Mouse (Mus musculus): ENCODE results near the gene Wfdc15a. TPM values are rescaled to one million over a fixed set of nuclear protein-coding genes. Genes with fewer than 3 reads are reported as not detected.

Wfdc15a gene
- total and polyA plus RNA-seq, 2 experiments from 2014 or later: not detected

DNA sequence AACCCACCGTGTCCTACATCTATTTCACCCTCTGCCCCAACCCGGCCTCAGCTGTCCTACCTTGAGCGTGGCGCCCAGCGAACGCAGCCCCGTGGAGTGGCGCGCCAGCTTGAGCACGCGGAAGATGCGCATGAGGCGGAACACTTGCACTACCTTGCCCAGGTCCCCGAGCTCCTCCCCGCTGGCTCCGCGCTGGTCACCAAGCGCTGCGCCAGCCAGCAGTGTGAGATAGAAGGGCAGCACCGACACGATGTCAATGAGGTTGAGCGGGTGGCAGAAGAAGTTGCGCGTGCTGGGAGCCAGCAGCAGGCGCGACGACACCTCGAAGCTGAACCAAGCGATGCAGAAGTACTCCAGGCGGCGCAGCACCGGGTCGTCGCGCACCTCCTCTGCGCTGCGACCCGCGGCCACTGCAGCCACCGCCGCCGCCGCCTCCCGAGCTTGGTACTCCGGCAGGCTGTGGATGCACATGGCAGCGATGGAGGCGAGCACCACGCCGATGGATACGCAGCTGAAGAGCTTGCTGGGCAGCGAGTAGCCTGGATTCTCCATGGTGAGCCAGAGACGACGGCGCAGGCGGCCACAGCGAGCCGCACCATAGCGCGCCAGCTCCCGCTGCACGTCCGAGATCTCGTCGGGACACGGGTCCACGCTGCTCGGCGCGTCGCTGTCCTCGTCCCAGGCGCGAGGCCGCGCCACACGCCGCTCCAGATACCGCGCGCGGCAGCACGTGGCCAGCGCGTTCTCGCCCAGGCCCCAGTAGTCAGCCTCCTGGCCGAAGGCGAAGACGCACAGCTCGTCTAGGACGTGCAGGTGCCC is 32.0 kb downstream of the Wfdc15a start:
- ATAC-seq (peak; percentile 88), DNase-seq (peak; percentile 50)
- Histone ChIP-seq H3K4me1 (ENCODE audit: insufficient read depth) (peaks cover 9% of the 10 kb centered on the region; the same call in 1 of the 2 replicates), H3K27me3 (ENCODE audit: insufficient read depth, low read length) (peaks cover 49% of the 10 kb centered on the region), H3K9ac (peak overlapping the region; percentile 55), H3K9me3 (ENCODE audit: low read length) (no peaks in the 10 kb centered on the region), H3K36me3 (ENCODE audit: insufficient read depth) (no peaks in the 10 kb centered on the region), H3K4me2 (ENCODE audit: low read depth) (peak overlapping the region; percentile 62), H3K4me3 (ENCODE audit: low read depth, low read length) (peak overlapping the region; percentile 42), H3K27ac (ENCODE audit: low read depth, low read length) (no peak overlapping the region)
- TF ChIP-seq CTCF (IDR thresholded peaks at IDR 0.05; ENCODE audit: low read depth): peak; percentile 3; the same call in 1 of the 2 replicates
- WGBS: 15% methylated on average over 90 of the region's 90 CpGs

DNA sequence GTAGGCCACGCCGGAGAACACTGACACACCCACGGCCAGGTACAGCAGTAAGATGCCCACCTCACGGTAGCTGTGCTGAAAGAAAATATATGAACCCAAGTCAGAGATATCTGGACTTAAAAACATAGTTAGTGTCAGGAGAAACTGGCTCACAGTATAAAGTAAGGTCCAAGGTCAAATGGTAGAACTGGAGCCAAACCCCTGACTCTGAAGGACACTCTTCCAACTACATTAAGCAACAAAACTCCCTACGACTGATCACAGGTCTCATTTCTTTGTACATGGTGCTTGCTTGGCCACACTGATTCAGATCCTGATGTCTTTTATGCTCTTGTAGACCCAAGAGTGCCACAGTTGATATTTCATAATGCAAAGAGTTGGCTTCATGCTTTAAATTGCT is 35.0 kb downstream of the Wfdc15a start:
- H3K4me2 ChIP-seq (ENCODE audit: low read depth): no peak overlapping the region
- H3K27ac ChIP-seq (ENCODE audit: low read depth, low read length): no peak overlapping the region
- 95% methylated on average over 5 of the region's 5 CpGs for WGBS
- no peak overlapping the region for H3K9ac ChIP-seq
- ATAC-seq (no peak), DNase-seq (no peak)
- no peak overlapping the region for H3K4me3 ChIP-seq (ENCODE audit: low read depth, low read length)
- peaks cover 28% of the 10 kb centered on the region for H3K27me3 ChIP-seq (ENCODE audit: insufficient read depth, low read length)
- TF ChIP-seq CTCF (IDR thresholded peaks at IDR 0.05; ENCODE audit: low read depth): no peak
- no peaks in the 10 kb centered on the region for H3K36me3 ChIP-seq (ENCODE audit: insufficient read depth)
- no peaks in the 10 kb centered on the region for H3K4me1 ChIP-seq (ENCODE audit: insufficient read depth)
- no peaks in the 10 kb centered on the region for H3K9me3 ChIP-seq (ENCODE audit: low read length)

DNA sequence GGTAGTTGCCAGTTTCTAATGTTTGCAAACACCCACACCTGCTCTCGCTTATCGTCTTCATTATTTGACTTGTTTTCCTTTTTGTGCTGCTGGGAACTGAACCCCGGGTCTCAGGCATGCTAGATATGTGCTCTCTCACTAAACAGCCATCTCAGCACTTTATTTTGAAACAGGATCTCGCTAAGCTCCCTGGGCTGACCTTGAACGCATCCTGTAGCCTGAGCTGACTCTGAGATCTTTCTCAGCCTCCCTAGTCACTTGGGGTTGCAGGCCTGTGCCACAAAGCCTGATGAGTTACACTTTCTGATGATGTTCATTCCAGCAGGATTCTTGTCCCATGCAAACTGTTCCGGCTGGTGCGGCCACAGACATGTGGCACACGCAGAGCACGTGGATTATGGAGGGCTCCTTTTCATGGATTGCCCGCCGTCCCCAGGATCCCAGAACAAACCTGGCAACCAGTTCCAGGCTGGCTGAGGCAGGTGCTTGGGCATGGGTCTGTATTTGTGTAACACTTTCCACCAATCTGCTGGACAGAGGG is 38.3 kb downstream of the Wfdc15a start:
- Histone ChIP-seq H3K4me1 (ENCODE audit: insufficient read depth) (no peaks in the 10 kb centered on the region), H3K9me3 (ENCODE audit: low read length) (no peaks in the 10 kb centered on the region), H3K4me2 (ENCODE audit: low read depth) (no peak overlapping the region), H3K27me3 (ENCODE audit: insufficient read depth, low read length) (no peaks in the 10 kb centered on the region), H3K4me3 (ENCODE audit: low read depth, low read length) (no peak overlapping the region), H3K27ac (ENCODE audit: low read depth, low read length) (no peak overlapping the region), H3K9ac (no peak overlapping the region), H3K36me3 (ENCODE audit: insufficient read depth) (0 out of 2 replicates have a peak, but pooled peaks cover 6% of the 10 kb centered on the region)
- TF ChIP-seq CTCF (IDR thresholded peaks at IDR 0.05; ENCODE audit: low read depth): no peak
- DNase-seq (no peak), ATAC-seq (no peak)
- WGBS: 86% methylated on average over 11 of the region's 11 CpGs

DNA sequence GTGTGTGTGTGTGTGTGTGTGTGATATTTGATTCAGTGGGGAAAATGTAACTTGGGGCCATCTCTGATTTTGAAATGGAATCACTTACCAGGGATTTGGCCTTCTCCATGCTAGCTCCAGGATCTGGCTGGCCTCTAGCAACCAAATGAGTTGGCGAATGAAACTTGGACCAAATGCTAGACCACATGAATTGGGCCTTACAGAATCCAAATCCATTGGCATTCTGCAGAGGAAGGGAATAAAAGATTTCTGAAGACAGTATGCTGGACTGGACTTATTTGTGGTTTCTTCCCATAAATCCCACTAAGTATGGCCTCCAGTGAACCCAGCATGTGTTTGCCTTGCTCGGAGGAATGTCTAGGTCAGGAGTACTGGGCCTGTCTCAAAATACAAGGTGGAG is 41.1 kb downstream of the Wfdc15a start:
- Histone ChIP-seq H3K4me1 (ENCODE audit: insufficient read depth) (no peaks in the 10 kb centered on the region), H3K9ac (no peak overlapping the region), H3K27ac (ENCODE audit: low read depth, low read length) (no peak overlapping the region), H3K4me3 (ENCODE audit: low read depth, low read length) (no peak overlapping the region), H3K27me3 (ENCODE audit: insufficient read depth, low read length) (no peaks in the 10 kb centered on the region), H3K36me3 (ENCODE audit: insufficient read depth) (peaks cover 18% of the 10 kb centered on the region), H3K9me3 (ENCODE audit: low read length) (no peaks in the 10 kb centered on the region), H3K4me2 (ENCODE audit: low read depth) (no peak overlapping the region)
- WGBS: 83% methylated on average over 2 of the region's 2 CpGs
- DNase-seq (no peak), ATAC-seq (no peak)
- TF ChIP-seq CTCF (IDR thresholded peaks at IDR 0.05; ENCODE audit: low read depth): no peak

DNA sequence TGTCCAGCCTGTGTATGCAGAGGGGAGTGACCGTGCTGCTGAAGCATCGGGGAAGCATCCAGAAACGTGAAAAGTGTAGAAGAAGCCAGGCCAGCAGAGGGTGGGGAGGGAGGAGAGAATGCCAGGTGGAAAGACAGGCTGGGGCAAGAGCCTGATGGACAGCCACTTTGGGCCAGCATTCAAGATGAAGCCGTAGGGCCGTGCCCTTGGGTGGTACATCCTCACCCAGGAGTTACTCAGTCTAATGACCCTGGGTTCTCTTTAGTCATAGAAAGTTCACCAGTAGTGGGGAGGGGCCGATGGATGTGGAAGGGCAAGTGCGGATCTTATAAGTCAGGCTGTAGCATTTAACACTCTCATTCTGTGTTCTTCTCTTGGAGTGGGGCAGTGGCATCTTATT is 43.8 kb downstream of the Wfdc15a start:
- Histone ChIP-seq H3K27me3 (ENCODE audit: insufficient read depth, low read length) (no peaks in the 10 kb centered on the region), H3K27ac (ENCODE audit: low read depth, low read length) (no peak overlapping the region), H3K9ac (no peak overlapping the region), H3K4me2 (ENCODE audit: low read depth) (no peak overlapping the region), H3K4me1 (ENCODE audit: insufficient read depth) (no peaks in the 10 kb centered on the region), H3K36me3 (ENCODE audit: insufficient read depth) (peaks cover 41% of the 10 kb centered on the region), H3K4me3 (ENCODE audit: low read depth, low read length) (no peak overlapping the region), H3K9me3 (ENCODE audit: low read length) (no peaks in the 10 kb centered on the region)
- 89% methylated on average over 7 of the region's 7 CpGs for WGBS
- ATAC-seq (no peak), DNase-seq (no peak)
- no peak for TF ChIP-seq CTCF (IDR thresholded peaks at IDR 0.05; ENCODE audit: low read depth)

DNA sequence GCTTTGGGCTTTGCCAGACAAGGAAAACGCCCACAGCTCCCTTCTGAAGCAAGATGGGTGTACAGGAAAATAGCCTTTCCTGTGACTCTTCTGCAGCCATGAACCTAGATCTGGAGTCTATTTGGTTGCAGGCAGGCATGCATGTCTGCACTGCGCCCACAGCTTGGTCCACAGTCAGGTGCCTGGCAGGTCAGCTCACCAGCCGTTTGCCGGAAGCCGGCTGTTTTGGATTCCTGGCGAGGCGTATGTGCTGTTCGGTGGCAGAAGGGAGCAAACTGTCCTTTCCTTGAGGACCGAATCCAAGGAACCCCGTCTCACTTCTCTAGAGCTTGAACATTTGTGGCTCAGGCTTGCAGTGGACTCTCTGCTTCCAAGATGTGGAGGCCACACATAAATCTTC is 45.9 kb downstream of the Wfdc15a start:
- TF ChIP-seq CTCF (IDR thresholded peaks at IDR 0.05; ENCODE audit: low read depth): no peak
- 94% methylated on average over 10 of the region's 10 CpGs for WGBS
- DNase-seq (no peak), ATAC-seq (no peak)
- H3K27ac ChIP-seq (ENCODE audit: low read depth, low read length): no peak overlapping the region
- H3K36me3 ChIP-seq (ENCODE audit: insufficient read depth): peaks cover 41% of the 10 kb centered on the region
- H3K4me2 ChIP-seq (ENCODE audit: low read depth): no peak overlapping the region
- H3K4me1 ChIP-seq (ENCODE audit: insufficient read depth): no peaks in the 10 kb centered on the region
- H3K9me3 ChIP-seq (ENCODE audit: low read length): no peaks in the 10 kb centered on the region
- no peak overlapping the region for H3K9ac ChIP-seq
- no peak overlapping the region for H3K4me3 ChIP-seq (ENCODE audit: low read depth, low read length)
- H3K27me3 ChIP-seq (ENCODE audit: insufficient read depth, low read length): no peaks in the 10 kb centered on the region

DNA sequence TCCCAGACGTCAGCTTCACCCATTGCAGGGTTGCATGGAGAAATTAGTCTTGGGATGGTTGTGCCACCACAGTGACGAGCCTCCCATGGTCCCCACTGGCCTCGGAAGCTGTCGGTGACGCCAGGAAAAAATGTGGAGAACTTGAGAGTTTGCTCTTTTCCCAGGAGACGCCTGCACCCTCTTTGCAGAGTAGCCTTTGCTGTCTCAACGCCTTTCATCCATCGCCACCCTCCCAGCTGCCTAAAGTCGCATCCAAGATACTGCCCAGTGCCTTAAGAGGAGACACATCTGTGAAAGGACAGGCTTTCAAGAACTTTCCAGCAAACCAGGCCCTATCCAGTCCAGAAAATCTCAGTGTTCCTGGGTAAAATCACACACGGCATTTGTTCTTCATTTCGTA is 47.6 kb downstream of the Wfdc15a start:
- Histone ChIP-seq H3K36me3 (ENCODE audit: insufficient read depth) (peaks cover 40% of the 10 kb centered on the region), H3K4me3 (ENCODE audit: low read depth, low read length) (no peak overlapping the region), H3K9ac (no peak overlapping the region), H3K4me1 (ENCODE audit: insufficient read depth) (no peaks in the 10 kb centered on the region), H3K4me2 (ENCODE audit: low read depth) (no peak overlapping the region), H3K9me3 (ENCODE audit: low read length) (no peaks in the 10 kb centered on the region), H3K27ac (ENCODE audit: low read depth, low read length) (no peak overlapping the region), H3K27me3 (ENCODE audit: insufficient read depth, low read length) (no peaks in the 10 kb centered on the region)
- no peak for TF ChIP-seq CTCF (IDR thresholded peaks at IDR 0.05; ENCODE audit: low read depth)
- ATAC-seq (no peak), DNase-seq (no peak)
- WGBS: 94% methylated on average over 11 of the region's 11 CpGs
